Mouse (Mus musculus): ENCODE measurements around the gene A130010J15Rik. TPM values are rescaled to one million over a fixed set of nuclear protein-coding genes. Genes with fewer than 3 reads are reported as not detected.

A130010J15Rik gene
- polyA plus RNA-seq, 1 experiment from 2014 or later, result 14.9 TPM

GRCm38 (mm10) chr1:193225531-193225930, 57.7 kb downstream of the A130010J15Rik start:
- H3K27me3 ChIP-seq (ENCODE audit: control insufficient read depth, insufficient read depth, low read length), result no peaks in the 10 kb centered on the region; the same call in 1 of the 2 replicates
- no peak overlapping the region for H3K4me2 ChIP-seq
- no peaks in the 10 kb centered on the region for H3K9me3 ChIP-seq (ENCODE audit: control insufficient read depth, low read length)
- no peak overlapping the region for H3K4me3 ChIP-seq (ENCODE audit: low read depth, low read length)
- no peak overlapping the region for H3K9ac ChIP-seq (ENCODE audit: low read length)
- H3K4me1 ChIP-seq (ENCODE audit: control insufficient read depth, insufficient read depth, low read length), result 0 out of 2 replicates have a peak, but pooled peaks cover 2% of the 10 kb centered on the region
- no peak overlapping the region for H3K27ac ChIP-seq (ENCODE audit: low read depth, low read length)
- no peaks in the 10 kb centered on the region for H3K36me3 ChIP-seq (ENCODE audit: control insufficient read depth, insufficient read depth, low read length)
- ATAC-seq (ENCODE audit: low FRiP score), result no peak
- 32% methylated on average over 3 of the region's 3 CpGs for WGBS
- no peak for DNase-seq (ENCODE audit: low spot score, missing footprints)

- Histone ChIP-seq H3K9ac (ENCODE audit: low read length) (no peak overlapping the region), H3K27ac (ENCODE audit: low read depth, low read length) (no peak overlapping the region), H3K4me1 (ENCODE audit: control insufficient read depth, insufficient read depth, low read length) (0 out of 2 replicates have a peak, but pooled peaks cover 2% of the 10 kb centered on the region), H3K27me3 (ENCODE audit: control insufficient read depth, insufficient read depth, low read length) (no peaks in the 10 kb centered on the region; the same call in 1 of the 2 replicates), H3K4me3 (ENCODE audit: low read depth, low read length) (no peak overlapping the region), H3K4me2 (no peak overlapping the region), H3K9me3 (ENCODE audit: control insufficient read depth, low read length) (no peaks in the 10 kb centered on the region), H3K36me3 (ENCODE audit: control insufficient read depth, insufficient read depth, low read length) (no peaks in the 10 kb centered on the region)
- ATAC-seq (ENCODE audit: low FRiP score) (no peak), DNase-seq (ENCODE audit: low spot score, missing footprints) (no peak)
- WGBS, result 92% methylated on average over 4 of the region's 4 CpGs
These were observed 58.3 kb downstream of the A130010J15Rik start for GRCm38 (mm10) chr1:193226114-193226513.

- Histone ChIP-seq H3K36me3 (ENCODE audit: control insufficient read depth, insufficient read depth, low read length) (no peaks in the 10 kb centered on the region), H3K4me1 (ENCODE audit: control insufficient read depth, insufficient read depth, low read length) (0 out of 2 replicates have a peak, but pooled peaks cover 2% of the 10 kb centered on the region), H3K9ac (ENCODE audit: low read length) (no peak overlapping the region), H3K4me3 (ENCODE audit: low read depth, low read length) (no peak overlapping the region), H3K4me2 (no peak overlapping the region), H3K27me3 (ENCODE audit: control insufficient read depth, insufficient read depth, low read length) (no peaks in the 10 kb centered on the region; the same call in 1 of the 2 replicates), H3K27ac (ENCODE audit: low read depth, low read length) (no peak overlapping the region), H3K9me3 (ENCODE audit: control insufficient read depth, low read length) (no peaks in the 10 kb centered on the region)
- WGBS, result 63% methylated on average over 7 of the region's 7 CpGs
- ATAC-seq (ENCODE audit: low FRiP score) (no peak), DNase-seq (ENCODE audit: low spot score, missing footprints) (no peak)
These were observed 59.1 kb downstream of the A130010J15Rik start for GRCm38 (mm10) chr1:193226724-193227522.

Other genes with a start within 250 kb of the A130010J15Rik start
- 6.3 and 6.4 TPM in 2 replicates for gene Syt14, start 132.3 kb upstream of the A130010J15Rik start, polyA plus RNA-seq (2014; fragmentation: Nextera tagmentation; extraction: Ambion mirVana)
- gene Diexf, start 37.8 kb upstream of the A130010J15Rik start, polyA plus RNA-seq (2014; fragmentation: Nextera tagmentation; extraction: Ambion mirVana), result 8.5 and 10.7 TPM in 2 replicates
- gene Irf6, start 14.9 kb upstream of the A130010J15Rik start, polyA plus RNA-seq (2014; fragmentation: Nextera tagmentation; extraction: Ambion mirVana), result 1.5 and 2.8 TPM in 2 replicates
- gene Traf3ip3, start 33.7 kb downstream of the A130010J15Rik start, polyA plus RNA-seq (2014; fragmentation: Nextera tagmentation; extraction: Ambion mirVana), result 0.77 and 1.4 TPM in 2 replicates
- gene Lamb3, start 39.7 kb downstream of the A130010J15Rik start, polyA plus RNA-seq (2014; fragmentation: Nextera tagmentation; extraction: Ambion mirVana), result 0.11 TPM in 1 of 2 replicates, not detected in the other
- gene Hsd11b1, start 96.0 kb downstream of the A130010J15Rik start, polyA plus RNA-seq (2014; fragmentation: Nextera tagmentation; extraction: Ambion mirVana), result 0.23 TPM in 1 of 2 replicates, not detected in the other
- gene G0s2, start 105.2 kb downstream of the A130010J15Rik start, polyA plus RNA-seq (2014; fragmentation: Nextera tagmentation; extraction: Ambion mirVana), result 7.9 and 11.4 TPM in 2 replicates
- 17.1 and 20.1 TPM in 2 replicates for gene Camk1g, start 202.3 kb downstream of the A130010J15Rik start, polyA plus RNA-seq (2014; fragmentation: Nextera tagmentation; extraction: Ambion mirVana)

All from midbrain, embryonic 11.5 days (tissue).